Mouse (Mus musculus) adrenal gland (tissue): Measurements from ENCODE around the gene Chaf1a.
"Not testable (repeated sequence)": the region's sequence is repeated elsewhere in the genome, so short reads cannot be mapped to it uniquely, and the experiment has no call there.

ENCODE experiments used
- intact Hi-C: fragments of 180-260 bp; cut with DNase I; formaldehyde crosslinking; loops from one replicate; pipeline ENCODE4 v1.15.1; 2025

The Chaf1a gene

DNA sequence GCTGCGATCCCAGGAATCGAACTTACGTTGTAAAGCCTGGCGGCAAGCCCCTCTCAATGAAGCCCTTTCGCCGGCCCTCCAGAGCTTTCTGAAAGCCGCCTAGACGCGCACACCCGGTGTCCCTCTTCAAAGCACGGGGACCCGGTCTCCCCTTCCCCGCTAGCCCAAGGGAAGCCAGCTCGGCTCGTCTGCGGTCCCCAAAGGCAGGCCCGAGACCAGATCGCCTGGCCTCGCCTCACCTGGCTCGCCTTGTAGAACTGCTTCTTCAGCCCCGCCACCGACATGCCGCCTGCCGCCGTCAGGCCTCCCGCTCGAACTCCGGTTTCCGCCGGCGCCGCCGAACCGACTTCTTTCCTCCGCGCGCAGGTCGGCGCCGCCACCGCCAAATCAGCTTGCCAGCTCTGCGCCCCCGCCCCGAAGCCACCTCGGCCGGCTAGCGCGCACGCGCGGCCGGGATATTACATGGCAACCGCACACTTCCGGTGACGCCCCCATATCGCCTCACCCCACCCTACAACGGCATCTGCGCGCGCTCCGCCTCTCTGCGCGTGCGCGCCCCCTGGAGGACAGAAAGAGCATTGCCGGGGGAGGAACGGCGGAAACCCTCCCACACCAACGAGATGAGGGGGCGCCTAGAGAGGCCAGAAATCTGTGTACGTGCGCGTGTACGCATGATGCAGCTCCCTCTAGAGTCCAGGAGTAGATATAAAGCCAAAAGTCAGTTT is 3.9 kb upstream of the Chaf1a start, which contains the start of gene Sh3gl1:
TSS of gene Sh3gl1 (minus strand) at position 460 of the 725 bp plus-strand sequence.
- intact Hi-C loops: no loop called here

DNA sequence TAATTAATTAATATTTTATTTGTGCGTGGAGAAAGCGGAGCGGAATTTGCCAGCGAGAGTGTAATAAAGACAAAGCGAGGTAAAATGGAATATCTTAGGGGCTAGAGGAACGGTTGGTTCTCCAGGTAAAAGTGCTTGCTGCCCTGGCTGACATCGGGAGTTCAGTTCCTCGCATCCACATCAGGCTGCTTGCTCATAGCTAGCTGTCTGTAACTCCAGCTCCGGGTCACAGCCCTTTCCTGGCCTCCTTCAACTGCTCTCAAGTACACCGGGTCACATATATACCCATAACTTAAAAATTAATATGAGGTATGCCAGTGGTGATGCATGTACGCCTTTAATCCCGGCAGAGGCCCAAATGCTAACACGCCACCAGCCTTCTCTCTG is 3.3 kb upstream of the Chaf1a start:
- intact Hi-C loops: no loop called here

DNA sequence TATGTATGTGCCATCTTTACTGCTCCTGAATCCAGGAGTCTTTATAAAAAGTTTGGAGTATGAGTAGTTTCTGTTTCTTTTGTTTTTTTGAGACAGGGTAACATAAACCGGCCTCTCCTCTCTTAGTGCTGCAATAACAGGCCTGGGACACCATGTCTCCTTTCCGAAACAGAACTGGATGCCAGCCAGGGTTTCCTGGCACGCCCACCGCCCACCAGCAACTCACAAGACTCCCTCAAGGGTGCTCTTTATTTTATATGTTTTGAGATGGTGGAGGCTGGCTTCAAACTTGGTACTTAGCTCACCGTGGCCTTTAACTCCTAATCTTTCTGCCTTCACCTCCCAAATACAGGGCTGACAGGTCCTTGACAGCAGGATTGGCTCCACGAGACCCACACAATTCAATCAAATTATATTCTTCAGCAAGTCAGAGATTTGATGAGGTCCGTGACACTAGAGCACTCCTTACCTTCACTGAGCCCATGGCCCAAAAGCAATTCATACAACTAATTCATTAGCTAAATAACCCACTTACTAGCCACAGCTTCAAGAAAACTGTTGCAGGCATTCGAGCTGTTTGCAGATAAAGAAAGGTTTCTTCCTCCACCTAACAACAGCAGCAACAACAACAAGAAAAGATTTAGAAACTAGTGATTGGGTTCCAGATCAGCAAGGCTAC is 1.5 kb upstream of the Chaf1a start:
- intact Hi-C loops: no loop called here

DNA sequence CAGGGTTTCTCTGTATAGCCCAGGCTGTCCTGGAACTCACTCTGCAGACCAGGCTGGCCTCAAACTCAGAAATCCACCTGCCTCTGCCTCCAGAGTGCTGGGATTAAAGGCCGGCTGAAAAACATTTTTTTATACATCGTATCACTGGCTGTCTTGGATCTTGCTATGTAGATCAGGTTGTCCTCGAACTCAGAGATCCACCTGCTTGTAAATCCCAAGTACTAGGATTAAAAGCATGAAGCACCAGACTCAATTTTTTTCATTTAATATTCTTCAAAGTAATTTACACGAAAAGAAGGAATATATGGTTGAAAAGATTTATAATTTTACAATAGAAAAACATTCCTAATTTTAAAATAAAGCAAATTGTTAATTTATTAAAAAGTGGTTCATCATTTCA is 894 bp upstream of the Chaf1a start:
- intact Hi-C loops: no loop called here

DNA sequence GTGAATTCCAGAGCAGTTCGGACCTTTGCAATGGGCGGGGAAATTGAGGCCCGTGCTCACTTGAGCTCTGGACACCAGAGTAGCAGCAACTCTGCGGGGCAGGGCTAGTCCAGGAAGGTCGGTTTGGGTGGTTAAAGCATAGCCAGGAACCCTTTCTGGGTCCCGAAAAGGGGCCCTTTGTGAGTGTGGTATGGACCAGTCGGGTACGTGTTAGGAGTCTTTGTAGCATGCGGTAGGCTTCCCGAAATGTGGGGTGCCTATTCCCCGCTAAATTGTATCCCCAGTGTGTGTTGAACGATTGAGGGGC is 571 bp downstream of the Chaf1a start:
- intact Hi-C loops: no loop called here

DNA sequence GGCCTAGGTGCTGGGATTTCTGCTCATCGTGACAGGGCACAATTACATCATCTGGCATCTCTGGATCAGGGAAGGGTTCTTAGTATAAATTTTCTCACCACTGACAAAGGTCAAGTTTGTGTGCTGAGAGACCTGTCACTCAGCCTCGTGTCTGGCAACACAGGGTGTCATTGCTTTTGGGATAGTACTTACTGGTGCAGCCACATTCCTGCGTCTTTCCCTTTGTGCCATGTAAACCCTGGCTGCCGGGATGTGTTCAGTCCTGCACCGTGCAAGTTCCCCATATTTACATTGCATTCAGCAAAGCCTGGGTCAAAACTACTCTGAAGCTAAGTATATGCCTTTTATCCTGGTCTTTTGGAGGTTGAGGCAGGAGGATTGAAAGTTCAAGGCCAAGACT is 11.1 kb downstream of the Chaf1a start:
- intact Hi-C loops: no loop called here

DNA sequence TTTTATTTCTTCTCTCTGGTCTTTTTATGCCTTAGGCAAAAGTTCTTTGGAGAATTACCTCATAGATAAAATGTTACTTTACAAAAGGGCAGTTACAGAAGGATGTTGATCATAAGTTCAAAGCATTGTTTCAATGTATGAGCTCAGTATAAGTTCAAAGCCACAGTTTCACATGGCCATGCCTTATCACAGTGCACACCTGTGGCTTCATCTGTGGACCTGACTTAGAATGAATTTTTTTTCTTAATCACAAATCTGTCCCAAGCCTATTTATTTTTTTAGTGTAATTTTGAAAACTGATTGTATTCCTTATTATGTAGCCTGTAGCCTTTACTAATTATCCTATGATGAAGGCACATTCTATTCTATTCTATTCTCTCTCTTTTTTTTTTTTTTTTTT is 14.7 kb downstream of the Chaf1a start:
- intact Hi-C loops: no loop called here

DNA sequence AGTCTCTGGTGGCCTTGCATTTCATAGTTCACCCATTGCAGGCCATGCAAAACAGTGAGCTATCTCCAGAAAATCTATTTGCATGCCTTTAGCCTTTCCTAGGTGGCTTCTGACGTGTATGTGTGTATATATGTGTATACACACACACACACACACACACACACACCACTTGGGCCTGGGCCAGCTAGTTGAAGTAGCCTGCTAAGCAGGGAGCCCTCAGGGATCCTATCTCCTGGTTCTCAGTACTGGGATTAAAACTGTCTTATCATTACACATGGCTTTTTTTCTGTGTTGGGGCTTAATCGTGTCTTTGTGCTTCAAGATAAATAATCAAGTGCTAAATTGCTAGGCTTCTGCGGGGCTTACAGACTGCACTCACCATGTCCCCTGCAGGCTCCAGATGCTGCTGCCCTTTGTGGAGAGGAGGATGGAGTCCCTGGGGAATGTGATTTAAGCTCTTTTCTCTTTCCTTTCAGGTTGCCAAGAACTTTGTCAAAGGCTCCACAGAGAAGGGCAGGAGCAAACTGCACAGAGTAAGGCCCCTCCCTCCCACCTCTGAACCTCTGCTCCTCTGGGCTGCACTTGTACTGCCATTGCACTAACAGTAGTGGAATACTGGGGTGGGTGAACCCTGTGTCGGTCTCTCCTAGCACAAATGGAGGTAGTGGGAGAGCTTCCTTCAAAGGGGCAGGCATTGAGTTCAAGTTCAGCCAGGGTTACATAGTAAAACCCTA is 15.9 kb downstream of the Chaf1a start:
- intact Hi-C loops: no loop called here

DNA sequence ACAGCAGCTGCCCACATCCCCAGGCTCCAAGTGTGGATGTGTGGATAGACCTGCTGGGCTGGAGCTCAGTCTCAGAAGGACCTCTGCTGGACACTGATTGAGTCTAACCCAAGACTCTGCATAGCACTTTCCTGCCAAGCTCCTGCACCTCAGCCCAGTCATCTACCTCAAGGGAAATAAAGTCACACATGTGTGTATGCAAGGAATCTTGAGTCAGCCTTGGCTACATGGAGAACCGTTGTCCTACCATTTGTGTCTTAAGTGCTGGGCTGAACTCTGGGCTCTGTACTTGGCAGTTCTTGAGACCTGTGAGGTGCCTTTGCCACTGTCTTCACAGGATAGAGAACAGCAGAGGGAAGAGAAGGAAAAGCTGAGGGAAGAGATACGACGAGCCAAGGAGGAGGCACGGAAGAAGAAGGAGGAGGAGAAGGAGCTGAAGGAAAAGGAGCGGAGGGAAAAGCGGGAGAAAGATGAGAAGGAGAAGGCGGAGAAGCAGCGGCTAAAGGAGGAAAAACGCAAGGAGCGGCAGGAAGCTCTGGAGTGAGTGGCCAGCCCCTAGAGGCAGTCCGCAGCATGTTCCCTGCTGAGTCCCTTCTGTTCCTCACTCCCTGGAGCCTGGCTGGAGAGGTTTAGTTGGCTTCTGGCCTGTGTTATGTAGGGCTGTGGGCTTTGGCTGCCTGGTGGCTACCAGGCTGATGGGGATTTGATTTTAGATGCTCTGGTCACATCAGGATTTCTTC is 17.3 kb downstream of the Chaf1a start:
- intact Hi-C loops: no loop called here

DNA sequence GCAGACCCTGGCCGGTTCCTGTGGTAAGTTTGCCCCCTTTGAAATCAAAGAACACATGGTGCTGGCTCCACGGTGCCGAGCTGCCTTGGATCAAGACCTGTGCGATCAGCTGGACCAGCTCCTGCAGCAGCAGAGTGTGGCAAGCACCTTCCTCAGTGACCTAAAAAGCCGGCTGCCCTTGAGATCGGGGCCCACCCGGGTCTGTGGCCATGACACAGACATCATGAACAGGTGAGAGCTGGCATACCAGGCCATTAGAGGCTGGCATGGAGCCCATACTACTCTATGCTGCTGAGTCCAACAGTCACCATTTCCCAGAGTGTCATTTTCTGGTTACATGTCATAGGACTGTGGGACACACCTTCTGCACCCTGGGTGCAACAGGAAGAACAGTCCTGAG is 21.8 kb downstream of the Chaf1a start:
- intact Hi-C loops: no loop called here

DNA sequence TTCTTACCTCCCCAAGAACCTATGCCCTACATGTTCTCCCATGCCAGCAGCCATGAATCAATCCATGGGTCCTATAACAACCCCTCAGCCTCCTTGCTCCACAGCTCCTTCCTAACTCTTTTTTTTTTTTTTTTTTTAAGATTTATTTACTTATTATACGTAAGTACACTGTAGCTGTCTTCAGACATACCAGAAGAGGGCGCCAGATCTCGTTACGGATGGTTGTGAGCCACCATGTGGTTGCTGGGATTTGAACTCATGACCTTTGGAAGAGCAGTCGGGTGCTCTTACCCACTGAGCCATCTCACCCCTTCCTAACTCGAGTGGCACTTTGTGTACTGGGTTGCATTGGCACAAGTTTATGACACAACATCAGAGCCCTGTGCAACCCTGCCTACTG is 25.5 kb downstream of the Chaf1a start:
- intact Hi-C loops: not testable (repeated sequence)

DNA sequence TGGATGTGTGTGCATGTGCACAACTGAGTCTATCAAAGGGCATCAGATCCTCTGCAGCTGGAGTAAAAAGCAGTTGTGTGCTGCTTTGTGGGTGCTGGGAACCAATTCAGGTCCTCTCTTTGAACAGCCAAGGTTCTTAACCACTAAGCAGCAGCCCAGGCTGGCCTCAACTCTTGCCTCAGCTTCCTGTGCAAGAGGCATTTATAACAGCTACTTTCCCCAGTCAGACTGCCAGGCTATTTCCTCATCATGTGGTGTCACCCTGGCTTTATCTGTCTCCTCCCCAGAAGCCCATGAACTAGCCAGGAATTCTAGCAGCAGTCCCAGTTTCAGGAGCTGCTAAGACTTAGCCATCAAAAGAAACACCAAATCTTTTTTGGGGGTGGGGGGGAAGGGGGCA is 26.2 kb downstream of the Chaf1a start:
- intact Hi-C loops: no loop called here

DNA sequence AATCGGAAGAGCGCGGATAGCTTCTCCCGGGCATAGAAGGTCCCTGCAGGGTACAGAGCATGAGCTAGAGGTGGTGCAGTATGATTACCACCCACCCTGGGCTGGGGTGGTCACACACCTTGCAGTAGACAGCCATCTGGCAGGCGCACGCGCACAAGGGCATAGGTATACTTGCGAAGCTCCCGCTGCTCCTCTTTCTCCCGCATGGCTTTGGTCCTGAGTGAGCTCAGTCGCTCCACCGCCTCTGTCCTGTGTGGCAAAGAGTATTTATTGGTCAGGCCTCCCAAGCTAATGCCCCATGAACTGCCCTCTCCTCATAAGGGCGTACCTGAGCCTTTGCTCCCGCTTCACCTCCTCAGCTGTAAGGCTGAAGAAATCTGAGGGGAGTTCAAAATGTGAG is 28.8 kb downstream of the Chaf1a start:
- intact Hi-C loops: no loop called here

DNA sequence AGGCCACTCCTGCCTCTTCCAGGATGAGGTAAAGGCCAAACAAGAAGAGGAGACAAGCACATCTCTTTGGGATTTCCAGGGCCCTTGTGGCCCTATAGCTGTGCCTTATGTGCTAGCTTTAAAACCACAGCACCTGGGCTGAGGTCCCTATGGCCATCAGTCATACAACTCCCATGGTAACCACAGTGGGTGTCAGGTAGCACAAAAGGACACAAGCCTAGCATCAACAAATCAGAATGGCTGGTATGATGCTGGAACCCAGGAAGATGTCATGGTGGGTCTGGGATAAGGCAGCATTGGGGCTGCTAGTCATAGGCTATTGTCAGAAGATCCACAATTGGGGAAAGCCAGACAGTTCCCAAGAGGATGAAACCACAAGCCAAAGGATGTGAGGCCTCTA is 30.9 kb downstream of the Chaf1a start:
- intact Hi-C loops: no loop called here

DNA sequence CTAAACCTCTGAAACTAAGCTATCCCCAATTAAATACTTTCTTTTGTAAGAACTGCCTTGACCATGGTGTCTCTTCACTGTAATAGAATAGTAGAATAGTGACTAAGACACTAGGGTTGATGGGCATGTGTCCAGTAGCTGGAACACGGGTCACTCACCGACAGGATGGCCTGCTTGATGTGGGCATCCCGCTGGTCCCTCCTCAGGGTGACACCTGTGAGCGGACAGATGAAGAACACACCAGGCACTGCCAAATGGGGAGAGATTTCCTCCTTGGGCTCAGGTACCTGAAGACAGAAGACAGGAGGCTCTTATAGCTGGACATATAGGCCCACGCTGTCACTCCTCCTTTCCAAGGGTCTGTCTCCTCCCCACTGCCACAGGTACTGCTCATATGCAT is 32.0 kb downstream of the Chaf1a start:
- intact Hi-C loops: no loop called here

DNA sequence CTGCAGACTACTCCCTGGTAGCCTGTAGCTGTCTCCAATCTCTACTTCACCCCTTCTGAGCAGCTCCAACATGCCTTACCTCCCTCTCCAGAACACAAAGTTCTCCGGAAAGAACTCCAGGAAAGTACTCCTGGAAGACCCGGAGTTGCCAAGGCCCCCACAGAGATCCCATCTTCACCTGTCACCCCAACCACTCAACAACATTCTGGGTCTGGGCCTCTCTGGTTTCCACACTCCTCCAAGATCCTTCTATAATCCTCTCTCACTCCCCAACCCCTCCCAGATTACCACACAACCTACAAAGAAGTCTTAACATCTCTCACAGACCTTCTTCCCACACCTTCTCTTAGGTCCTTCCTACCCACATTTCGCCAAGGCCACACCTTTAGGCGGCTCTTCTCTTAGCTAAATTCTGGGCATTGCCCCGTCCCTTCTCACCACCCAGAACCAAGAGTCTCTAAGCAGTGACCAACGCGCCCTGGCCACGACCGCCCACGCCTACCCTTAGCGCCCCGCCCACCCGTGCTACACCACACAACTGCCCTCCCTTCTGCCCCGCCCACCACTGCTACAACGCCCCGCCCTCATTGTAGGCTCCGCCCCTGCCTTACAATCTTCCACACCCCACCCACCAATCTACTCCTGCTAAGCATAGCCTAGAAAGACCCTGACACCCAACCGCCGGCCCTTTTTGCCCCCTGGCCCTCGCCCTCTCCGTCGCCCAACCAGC is 34.0 kb downstream of the Chaf1a start:
- intact Hi-C loops: no loop called here

DNA sequence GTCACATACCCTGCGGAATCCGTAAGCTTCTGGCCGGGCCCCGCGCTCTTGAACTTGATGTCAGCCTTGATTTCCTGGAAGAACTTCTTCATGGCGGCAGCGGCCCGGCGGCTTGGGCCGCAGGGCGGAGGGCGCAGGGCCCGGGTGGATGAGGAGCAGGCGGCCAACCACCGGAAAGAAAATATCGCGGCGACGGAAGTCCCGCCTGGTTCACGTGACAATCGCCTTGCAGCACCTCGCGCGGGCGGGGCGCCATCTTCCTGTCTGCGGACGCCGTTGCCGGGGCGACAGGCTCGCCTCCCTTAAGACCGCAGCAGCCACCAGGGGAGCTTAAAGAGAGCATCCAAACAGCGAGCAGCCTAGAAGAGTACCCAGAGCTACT is 34.6 kb downstream of the Chaf1a start, which contains the start of gene Ubxn6:
TSS of gene Ubxn6 (minus strand) at position 202 of the 382 bp plus-strand sequence.
- intact Hi-C loops: no loop called here

DNA sequence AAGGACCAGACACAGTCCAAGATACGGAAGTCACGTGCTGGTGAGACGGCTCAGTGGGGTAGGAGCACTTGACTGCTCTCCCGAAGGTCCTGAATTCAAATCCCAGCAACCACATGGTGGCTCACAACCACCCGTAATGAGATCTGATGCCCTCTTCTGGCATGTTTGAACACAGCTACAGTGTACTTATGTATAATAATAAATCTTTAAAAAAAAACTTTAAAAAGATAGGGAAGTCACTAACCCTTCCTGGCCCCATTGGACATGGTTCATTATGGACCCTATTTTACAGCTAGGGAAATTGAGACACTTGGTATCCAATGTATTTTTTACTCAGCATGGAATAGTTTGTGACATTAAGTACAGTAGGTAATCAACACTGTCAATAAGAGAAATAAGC is 37.3 kb downstream of the Chaf1a start:
- intact Hi-C loops: no loop called here

DNA sequence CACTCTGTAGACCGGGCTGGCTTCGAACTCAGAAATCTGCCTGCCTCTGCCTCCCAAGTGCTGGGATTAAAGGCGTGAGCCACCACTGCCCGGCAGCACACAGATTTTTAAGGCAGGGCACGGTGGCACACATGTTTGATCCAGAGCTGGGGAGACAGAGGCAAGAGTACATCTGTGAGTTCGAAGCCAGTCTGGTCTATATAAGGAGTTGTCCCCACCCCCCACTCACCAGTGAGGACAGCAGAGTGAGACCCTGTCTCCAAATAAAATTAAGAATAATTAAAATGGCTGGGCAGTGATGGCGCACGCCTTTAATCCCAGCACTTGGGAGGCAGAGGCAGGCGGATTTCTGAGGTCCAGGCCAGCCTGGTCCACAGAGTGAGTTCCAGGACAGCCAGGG is 38.1 kb downstream of the Chaf1a start:
- intact Hi-C loops: not testable (repeated sequence)

DNA sequence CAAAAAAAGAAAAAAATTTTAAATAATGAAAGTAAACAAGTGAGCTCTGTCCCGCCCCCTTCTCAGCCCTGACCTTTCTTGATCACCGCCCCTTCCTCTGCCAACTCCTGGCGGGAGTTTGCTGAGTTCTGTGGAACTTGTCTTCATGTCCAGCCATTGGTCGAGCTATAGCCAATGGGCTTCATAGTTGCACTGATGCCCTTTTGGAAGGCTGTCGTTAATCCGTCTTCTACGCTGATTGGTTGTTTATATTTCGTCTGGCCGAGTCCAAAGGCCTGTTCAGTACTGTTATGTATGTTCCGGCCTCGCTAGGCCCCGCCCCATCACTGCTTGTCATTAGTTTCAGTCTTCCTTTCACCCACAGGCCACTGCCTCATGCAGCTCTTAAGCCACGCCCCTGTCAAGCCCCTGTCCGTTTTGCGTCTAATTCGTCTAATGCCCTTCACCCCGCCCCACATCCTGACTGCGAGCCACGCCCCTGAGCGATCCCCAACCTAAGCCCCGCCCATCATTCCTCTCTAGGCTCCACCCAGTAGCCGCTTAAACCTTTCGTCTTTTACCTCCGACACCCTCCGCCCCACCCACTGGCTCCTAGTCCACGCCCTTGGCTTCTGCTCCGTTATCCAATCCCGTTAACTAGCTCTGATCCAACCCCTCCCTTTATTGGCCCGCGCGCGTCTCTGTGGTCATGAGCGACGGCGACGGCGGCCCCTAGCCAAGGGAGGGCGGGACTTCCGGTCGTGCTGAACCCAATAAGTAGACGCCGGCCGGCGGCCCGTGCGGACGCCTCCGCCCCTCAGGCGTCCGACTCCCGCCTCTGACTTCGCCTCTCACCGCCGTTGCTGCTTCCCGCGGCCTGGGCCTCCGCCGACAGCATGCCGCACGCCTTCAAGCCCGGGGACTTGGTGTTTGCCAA is 38.9 kb downstream of the Chaf1a start, which contains the start of gene Hdgfl2:
TSS of gene Hdgfl2 (plus strand) at position 755 of the 916 bp plus-strand sequence.
- intact Hi-C loops: no loop called here
